Mouse (Mus musculus) heart, postnatal 0 days (tissue): Measurements from ENCODE around the gene Piwil4. TPM values are rescaled to one million over a fixed set of nuclear protein-coding genes. Genes with fewer than 3 reads are reported as not detected.

Experiments
- ATAC-seq: fragments of 200-750 bp; cut with Nextera tagmentation; 2 replicates; pipeline ENCODE4 v1.8.0; 2017; ENCODE audit warnings: low read depth, moderate number of reproducible peaks, moderate library complexity; ENCODE audit not compliant: insufficient read depth
- DNase-seq: peaks from one replicate; pipeline ENCODE4 v3.0.0-alpha.2; 2016; ENCODE audit warnings: low spot score
- H3K27ac ChIP-seq: fragments of 300-500 bp; sonication (generic); 2 replicates; pipeline ENCODE4 v1.5.1; 2014; ENCODE audit warnings: low read depth, mild to moderate bottlenecking
- H3K27me3 ChIP-seq: fragments of 300-500 bp; sonication (generic); 2 replicates; pipeline ENCODE4 v1.6.1; 2014; ENCODE audit warnings: low read length, mixed read lengths; ENCODE audit not compliant: control insufficient read depth, insufficient read depth
- H3K36me3 ChIP-seq: fragments of 300-500 bp; sonication (generic); replicated peaks from 2 replicates; pipeline ENCODE4 v1.6.1; 2014; ENCODE audit warnings: low read length, mixed read lengths; ENCODE audit not compliant: control insufficient read depth, insufficient read depth
- H3K4me1 ChIP-seq: fragments of 300-500 bp; sonication (generic); 2 replicates; pipeline ENCODE4 v1.6.1; 2014; ENCODE audit warnings: antibody characterized with exemption; ENCODE audit not compliant: control insufficient read depth, insufficient read depth
- H3K4me2 ChIP-seq: fragments of 300-500 bp; sonication (generic); 2 replicates; pipeline ENCODE4 v1.6.1; 2014; ENCODE audit warnings: low read depth, mild to moderate bottlenecking, low read length, moderate library complexity
- H3K4me3 ChIP-seq: fragments of 300-500 bp; sonication (generic); 2 replicates; pipeline ENCODE4 v1.5.1; 2014; ENCODE audit warnings: low read depth, low read length
- H3K9ac ChIP-seq: fragments of 300-500 bp; sonication (generic); replicated peaks from 2 replicates; pipeline ENCODE4 v1.6.1; 2014; ENCODE audit warnings: low read depth, low read length, mixed read lengths
- H3K9me3 ChIP-seq: fragments of 300-500 bp; sonication (generic); replicated peaks from 2 replicates; pipeline ENCODE4 v1.6.1; 2016; ENCODE audit warnings: low read length; ENCODE audit not compliant: control insufficient read depth
- CTCF ChIP-seq: IDR thresholded peaks from 2 replicates; pipeline ENCODE4 v1.5.1; 2016; ENCODE audit warnings: antibody characterized with exemption, control low read depth, low read depth
- EP300 ChIP-seq: IDR thresholded peaks from 2 replicates; pipeline ENCODE4 v1.6.1; 2016; ENCODE audit warnings: antibody characterized with exemption, low read depth
- WGBS: fragments of 180-500 bp; shearing (Covaris S2); extraction: QIAGEN DNeasy Blood & Tissue Kit; methylation state at CpG from one replicate; pipeline ENCODE4 v1.1.7; 2014; 5-methylcytosine and 5-hydroxymethylcytosine counted together
- polyA plus RNA-seq: library from polyadenylated mRNA; unstranded; fragments of >200 nt; fragmentation: Nextera tagmentation; extraction: Ambion mirVana; gene quantifications from 2 replicates; pipeline ENCODE4 v1.2.1, GENCODE M21; 2015
- total RNA-seq: library from RNA; depleted of rRNA; stranded (reverse); fragments of >200 nt; gene quantifications from 2 replicates; pipeline ENCODE4 v1.2.3, GENCODE M21; 2014; ENCODE audit warnings: low replicate concordance; rRNA removed

Gene Piwil4
- total and polyA plus RNA-seq, 2 experiments from 2014 or later = 0.12 TPM; not detected in 1

- Histone ChIP-seq H3K27me3 (no peaks in the 10 kb centered on the region), H3K9me3 (no peaks in the 10 kb centered on the region), H3K4me2 (no peak overlapping the region), H3K4me1 (peaks cover 8% of the 10 kb centered on the region), H3K4me3 (no peak overlapping the region), H3K9ac (no peak overlapping the region), H3K36me3 (no peaks in the 10 kb centered on the region), H3K27ac (no peak overlapping the region)
- DNase-seq = no peak
- no peak for TF ChIP-seq CTCF
- TF ChIP-seq EP300 = no peak
- ATAC-seq = no peak
- WGBS = 70% methylated on average over 8 of the region's 8 CpGs
Measured at GRCm38 (mm10) chr9:14647849-14648248, 92.7 kb downstream of the Piwil4 start.

GRCm38 (mm10) chr9:14646641-14647040, 93.9 kb downstream of the Piwil4 start:
- ATAC-seq = no peak
- no peaks in the 10 kb centered on the region for H3K27me3 ChIP-seq
- TF ChIP-seq EP300 (no peak), CTCF (no peak)

More at GRCm38 (mm10) chr9:14646641-14647040, 93.9 kb downstream of the Piwil4 start:
- Histone ChIP-seq H3K4me1 (peaks cover 14% of the 10 kb centered on the region), H3K4me3 (no peak overlapping the region), H3K27ac (no peak overlapping the region), H3K9me3 (no peaks in the 10 kb centered on the region), H3K36me3 (no peaks in the 10 kb centered on the region), H3K4me2 (no peak overlapping the region), H3K9ac (no peak overlapping the region)
- no peak for DNase-seq
- WGBS = 100% methylated on average over 1 of the region's 1 CpGs

Other genes starting within 250 kb of the Piwil4 start
- gene Kdm4d, start 240.3 kb downstream of the Piwil4 start, total RNA-seq = not detected in 2 replicates
- 0.05 and 0.12 TPM in 2 replicates for gene Kdm4d, start 240.3 kb downstream of the Piwil4 start, polyA plus RNA-seq
- 26.3 and 37.9 TPM in 2 replicates for gene Cwc15, start 240.1 kb downstream of the Piwil4 start, total RNA-seq
- gene Cwc15, start 240.1 kb downstream of the Piwil4 start, polyA plus RNA-seq = 125 and 127 TPM in 2 replicates
- gene Amotl1, start 95.7 kb downstream of the Piwil4 start, total RNA-seq = 70.2 and 89.1 TPM in 2 replicates
- 10.4 and 11.7 TPM in 2 replicates for gene Amotl1, start 95.7 kb downstream of the Piwil4 start, polyA plus RNA-seq
- gene Fut4, start 11.7 kb upstream of the Piwil4 start, total RNA-seq = 1.6 TPM in 1 of 2 replicates, not detected in the other
- 0.27 and 0.40 TPM in 2 replicates for gene Fut4, start 11.7 kb upstream of the Piwil4 start, polyA plus RNA-seq
- gene 1700012B09Rik, start 30.3 kb upstream of the Piwil4 start, total RNA-seq = not detected in 2 replicates
- not detected in 2 replicates for gene 1700012B09Rik, start 30.3 kb upstream of the Piwil4 start, polyA plus RNA-seq
- 8.2 and 9.9 TPM in 2 replicates for gene Mre11a, start 43.9 kb upstream of the Piwil4 start, total RNA-seq
- gene Mre11a, start 43.9 kb upstream of the Piwil4 start, polyA plus RNA-seq = 6.0 and 6.4 TPM in 2 replicates
- 7.8 and 25.8 TPM in 2 replicates for gene Ankrd49, start 44.1 kb upstream of the Piwil4 start, total RNA-seq
- 15.5 and 18.0 TPM in 2 replicates for gene Ankrd49, start 44.1 kb upstream of the Piwil4 start, polyA plus RNA-seq
- gene Gpr83, start 119.5 kb upstream of the Piwil4 start, total RNA-seq = 0.15 TPM in 1 of 2 replicates, not detected in the other
- 0.04 TPM in 1 of 2 replicates, not detected in the other for gene Gpr83, start 119.5 kb upstream of the Piwil4 start, polyA plus RNA-seq
- gene Izumo1r, start 163.2 kb upstream of the Piwil4 start, total RNA-seq = 2.0 TPM in 1 of 2 replicates, not detected in the other
- gene Izumo1r, start 163.2 kb upstream of the Piwil4 start, polyA plus RNA-seq = not detected in 2 replicates